Mouse (Mus musculus) thymus, postnatal 14 days (tissue): ENCODE data around the gene Ghrhr.
A peak's percentile ranks its signal among the peaks of the same experiment; 100 is the strongest.

Experiments used
- DNase-seq: peaks from one replicate; pipeline ENCODE4 v3.0.0; 2021

Gene Ghrhr

GRCm38 (mm10) chr6:55376076-55376475 lies at the start of gene Ghrhr:
Ghrhr (plus strand) TSS chr6:55376295.
- no peak for DNase-seq

- DNase-seq: no peak
Observed at GRCm38 (mm10) chr6:55326299-55326698, 49.8 kb upstream of the Ghrhr start.

- DNase-seq: no peak
Observed at GRCm38 (mm10) chr6:55327326-55327725, 48.8 kb upstream of the Ghrhr start.

GRCm38 (mm10) chr6:55328179-55328578 lies 47.9 kb upstream of the Ghrhr start:
- no peak for DNase-seq

GRCm38 (mm10) chr6:55331315-55331714 lies 44.8 kb upstream of the Ghrhr start:
- peak; percentile 14 for DNase-seq

- DNase-seq: no peak
Observed at GRCm38 (mm10) chr6:55332100-55332772, 43.9 kb upstream of the Ghrhr start.

GRCm38 (mm10) chr6:55332773-55333109 lies 43.4 kb upstream of the Ghrhr start:
- no peak for DNase-seq

GRCm38 (mm10) chr6:55335989-55336514 lies 40.0 kb upstream of the Ghrhr start, which contains the start of gene Aqp1:
Aqp1 (plus strand) TSS chr6:55336432.
- no peak for DNase-seq

GRCm38 (mm10) chr6:55337242-55337641 lies 38.9 kb upstream of the Ghrhr start:
- DNase-seq: no peak

- DNase-seq: no peak
Observed at GRCm38 (mm10) chr6:55338077-55338476, 38.0 kb upstream of the Ghrhr start.

GRCm38 (mm10) chr6:55338934-55339825 lies 36.9 kb upstream of the Ghrhr start:
- no peak for DNase-seq

GRCm38 (mm10) chr6:55341688-55342087 lies 34.4 kb upstream of the Ghrhr start:
- no peak for DNase-seq

GRCm38 (mm10) chr6:55342328-55342727 lies 33.8 kb upstream of the Ghrhr start:
- no peak for DNase-seq

- DNase-seq: no peak
Observed at GRCm38 (mm10) chr6:55343446-55343845, 32.6 kb upstream of the Ghrhr start.

GRCm38 (mm10) chr6:55344291-55345016 lies 31.6 kb upstream of the Ghrhr start:
- no peak for DNase-seq

- no peak for DNase-seq
Observed at GRCm38 (mm10) chr6:55345264-55345663, 30.8 kb upstream of the Ghrhr start.

GRCm38 (mm10) chr6:55346491-55346890 lies 29.6 kb upstream of the Ghrhr start:
- DNase-seq: no peak

GRCm38 (mm10) chr6:55347711-55348571 lies 28.2 kb upstream of the Ghrhr start:
- DNase-seq: no peak

- DNase-seq: no peak
Observed at GRCm38 (mm10) chr6:55349231-55349630, 26.9 kb upstream of the Ghrhr start.

- DNase-seq: no peak
Observed at GRCm38 (mm10) chr6:55350383-55350952, 25.6 kb upstream of the Ghrhr start.

- no peak for DNase-seq
Observed at GRCm38 (mm10) chr6:55351712-55352111, 24.4 kb upstream of the Ghrhr start.
